Mouse (Mus musculus) MEL (cell line): ENCODE results near the gene Eif2b3.

Experiments
- CTCF ChIP-seq, 3 experiments: IDR thresholded peaks in 2 of 3; conservative IDR thresholded peaks in 1 of 3; 2 replicates each; pipeline ENCODE4 v1.5.1; 2011 to 2012; ENCODE audit warnings: low read length in 3 of 3, low read depth in 2 of 3, mild to moderate bottlenecking in 2 of 3, improper control_type of control experiment in 1 of 3, inconsistent platforms in 1 of 3, mixed read lengths in 1 of 3, moderate library complexity in 1 of 3; ENCODE audit not compliant: control insufficient read depth in 1 of 3, insufficient read depth in 1 of 3, poor library complexity in 1 of 3, severe bottlenecking in 1 of 3
- SMC3 ChIP-seq: IDR thresholded peaks from 2 replicates; pipeline ENCODE4 v1.6.1; 2011; ENCODE audit warnings: low read depth, low read length, improper control_type of control experiment
- TCF12 ChIP-seq: IDR thresholded peaks from 2 replicates; pipeline ENCODE4 v1.6.1; 2014; ENCODE audit warnings: low read depth, mild to moderate bottlenecking, inconsistent platforms, low read length, improper control_type of control experiment, moderate library complexity
- USF2 ChIP-seq, 2 experiments: IDR thresholded peaks; 2 replicates each; pipeline ENCODE4 v1.6.1; 2011 to 2012; ENCODE audit warnings: improper control_type of control experiment in 2 of 2, low read length in 2 of 2, borderline replicate concordance in 1 of 2, inconsistent platforms in 1 of 2, low read depth in 1 of 2, mild to moderate bottlenecking in 1 of 2; ENCODE audit not compliant: insufficient read depth in 1 of 2

GRCm38 (mm10) chr4:117105127-117105526 is 85.9 kb downstream of the Eif2b3 start:
- no peak for TF ChIP-seq USF2 (IDR thresholded peaks at IDR 0.05; ENCODE audit: borderline replicate concordance in 1 of 2, insufficient read depth in 1 of 2, low read depth in 1 of 2, low read length in 2 of 2)
- no peak for TF ChIP-seq SMC3
- no peak for TF ChIP-seq CTCF (IDR thresholded peaks at IDR 0.05 in 2 of 3, conservative IDR thresholded peaks at IDR 0.05 in 1 of 3; ENCODE audit: control insufficient read depth in 1 of 3, insufficient read depth in 1 of 3, low read depth in 2 of 3, low read length in 3 of 3, poor library complexity in 1 of 3, severe bottlenecking in 1 of 3)
- no peak for TF ChIP-seq TCF12
